Mouse (Mus musculus) macrophage (primary cell): ENCODE results near the gene Relb. TPM values are rescaled to one million over a fixed set of nuclear protein-coding genes. Genes with fewer than 3 reads are reported as not detected.
"Not testable (repeated sequence)": the region's sequence is repeated elsewhere in the genome, so short reads cannot be mapped to it uniquely, and the experiment has no call there.

Experiments
- H3K27ac ChIP-seq: fragments of 350-480 bp; formaldehyde crosslinking; 2 replicates; pipeline ENCODE4 v1.9.0; 2021
- H3K36me3 ChIP-seq: fragments of 350-480 bp; formaldehyde crosslinking; 2 replicates; pipeline ENCODE4 v1.9.0; 2021; ENCODE audit errors: inconsistent target
- H3K4me3 ChIP-seq: fragments of 350-480 bp; formaldehyde crosslinking; 2 replicates; pipeline ENCODE4 v1.9.0; 2021; ENCODE audit errors: inconsistent target
- H3K79me2 ChIP-seq: fragments of 350-480 bp; formaldehyde crosslinking; 2 replicates; pipeline ENCODE4 v1.9.0; 2021; ENCODE audit errors: inconsistent target
- WGBS: methylation state at CpG from one replicate; pipeline ENCODE4 v1.1.7; 2026; ENCODE audit warnings: inconsistent platforms; ENCODE audit not compliant: missing documents; 5-methylcytosine and 5-hydroxymethylcytosine counted together
- polyA plus RNA-seq: library from polyadenylated mRNA; stranded (reverse); fragments of 250-400 nt; gene quantifications from 3 replicates; pipeline ENCODE4 v1.2.4, GENCODE M21; 2018; ENCODE audit warnings: inconsistent platforms

The Relb gene
- polyA plus RNA-seq, 1 experiment from 2014 or later: 11.3 TPM

- no peak overlapping the region for H3K4me3 ChIP-seq
- 27% methylated on average over 24 of the region's 35 CpGs for WGBS
- H3K79me2 ChIP-seq: no peaks in the 10 kb centered on the region
- peaks cover 70% of the 10 kb centered on the region for H3K36me3 ChIP-seq
- H3K27ac ChIP-seq: no peak overlapping the region
Observed at GRCm38 (mm10) chr7:19619004-19619801, 10.0 kb downstream of the Relb start.

GRCm38 (mm10) chr7:19615036-19615577 lies 14.1 kb downstream of the Relb start:
- Histone ChIP-seq H3K4me3 (no peak overlapping the region), H3K36me3 (peaks cover 83% of the 10 kb centered on the region), H3K79me2 (no peaks in the 10 kb centered on the region), H3K27ac (no peak overlapping the region)
- WGBS: 74% methylated on average over 12 of the region's 12 CpGs

GRCm38 (mm10) chr7:19610969-19611368 lies 18.3 kb downstream of the Relb start:
- no peak overlapping the region for H3K4me3 ChIP-seq
- H3K36me3 ChIP-seq: peaks cover 82% of the 10 kb centered on the region
- WGBS: 88% methylated on average over 5 of the region's 5 CpGs
- H3K79me2 ChIP-seq: no peaks in the 10 kb centered on the region
- H3K27ac ChIP-seq: no peak overlapping the region

- Histone ChIP-seq H3K27ac (no peak overlapping the region), H3K36me3 (peaks cover 70% of the 10 kb centered on the region), H3K79me2 (no peaks in the 10 kb centered on the region), H3K4me3 (no peak overlapping the region)
- WGBS: 92% methylated on average over 12 of the region's 12 CpGs
Observed at GRCm38 (mm10) chr7:19609641-19610332, 19.5 kb downstream of the Relb start.

GRCm38 (mm10) chr7:19607291-19607690 lies 21.9 kb downstream of the Relb start:
- no peak overlapping the region for H3K27ac ChIP-seq
- H3K36me3 ChIP-seq: peaks cover 46% of the 10 kb centered on the region
- no peak overlapping the region for H3K4me3 ChIP-seq
- 88% methylated on average over 5 of the region's 5 CpGs for WGBS
- peaks cover 18% of the 10 kb centered on the region for H3K79me2 ChIP-seq

GRCm38 (mm10) chr7:19604606-19605214 lies 24.5 kb downstream of the Relb start:
- H3K36me3 ChIP-seq: peaks cover 20% of the 10 kb centered on the region; the same call in 1 of the 2 replicates
- H3K27ac ChIP-seq: peak overlapping the region; percentile 32; the same call in 1 of the 2 replicates
- 46% methylated on average over 7 of the region's 10 CpGs for WGBS

GRCm38 (mm10) chr7:19603849-19604605 lies 25.2 kb downstream of the Relb start, which contains the start of gene Clasrp:
Gene Clasrp, minus strand, starts transcription at chr7:19604486.
- 1% methylated on average over 57 of the region's 57 CpGs for WGBS
- Histone ChIP-seq H3K79me2 (peaks cover 50% of the 10 kb centered on the region), H3K4me3 (peak within 1 kb of the TSS; percentile 91), H3K27ac (peak within 1 kb of the TSS; percentile 67), H3K36me3 (peaks cover 22% of the 10 kb centered on the region; the same call in 1 of the 2 replicates)

More at GRCm38 (mm10) chr7:19604606-19605214, 24.5 kb downstream of the Relb start:
- peaks cover 43% of the 10 kb centered on the region for H3K79me2 ChIP-seq
- H3K4me3 ChIP-seq: not testable (repeated sequence)

GRCm38 (mm10) chr7:19603055-19603454 lies 26.2 kb downstream of the Relb start:
- WGBS: 79% methylated on average over 12 of the region's 12 CpGs
- Histone ChIP-seq H3K4me3 (peak overlapping the region; percentile 91), H3K36me3 (peaks cover 31% of the 10 kb centered on the region; the same call in 1 of the 2 replicates), H3K27ac (no peak overlapping the region), H3K79me2 (peaks cover 59% of the 10 kb centered on the region)

GRCm38 (mm10) chr7:19600562-19600961 lies 28.7 kb downstream of the Relb start:
- Histone ChIP-seq H3K4me3 (no peak overlapping the region), H3K27ac (peak overlapping the region; percentile 53), H3K79me2 (peaks cover 84% of the 10 kb centered on the region), H3K36me3 (peaks cover 24% of the 10 kb centered on the region; the same call in 1 of the 2 replicates)
- 39% methylated on average over 3 of the region's 5 CpGs for WGBS

GRCm38 (mm10) chr7:19593061-19593730 lies 36.0 kb downstream of the Relb start:
- H3K27ac ChIP-seq: no peak overlapping the region
- peaks cover 31% of the 10 kb centered on the region for H3K79me2 ChIP-seq
- H3K4me3 ChIP-seq: no peak overlapping the region
- WGBS: 91% methylated on average over 10 of the region's 10 CpGs
- peaks cover 57% of the 10 kb centered on the region for H3K36me3 ChIP-seq

GRCm38 (mm10) chr7:19589917-19590316 lies 39.3 kb downstream of the Relb start:
- Histone ChIP-seq H3K4me3 (no peak overlapping the region), H3K36me3 (peaks cover 61% of the 10 kb centered on the region), H3K79me2 (no peaks in the 10 kb centered on the region; the same call in 1 of the 2 replicates), H3K27ac (no peak overlapping the region)
- 37% methylated on average over 3 of the region's 3 CpGs for WGBS

GRCm38 (mm10) chr7:19589207-19589606 lies 40.0 kb downstream of the Relb start:
- Histone ChIP-seq H3K36me3 (peaks cover 63% of the 10 kb centered on the region), H3K4me3 (no peak overlapping the region), H3K79me2 (no peaks in the 10 kb centered on the region), H3K27ac (no peak overlapping the region)
- WGBS: 65% methylated on average over 3 of the region's 3 CpGs

GRCm38 (mm10) chr7:19586269-19586668 lies 43.0 kb downstream of the Relb start:
- 96% methylated on average over 28 of the region's 46 CpGs for WGBS
- Histone ChIP-seq H3K27ac (no peak overlapping the region), H3K36me3 (peaks cover 54% of the 10 kb centered on the region), H3K4me3 (no peak overlapping the region), H3K79me2 (no peaks in the 10 kb centered on the region)
